Mouse (Mus musculus) activated CD4-positive, CD25-positive, alpha-beta regulatory T cell, adult 4 months (primary cell): ENCODE results near the gene Pls3. TPM values are rescaled to one million over a fixed set of nuclear protein-coding genes. Genes with fewer than 3 reads are reported as not detected.
A peak's percentile ranks its signal among the peaks of the same experiment; 100 is the strongest.
"Not testable (repeated sequence)": the region's sequence is repeated elsewhere in the genome, so short reads cannot be mapped to it uniquely, and the experiment has no call there.

ENCODE experiments used
- ATAC-seq: one replicate; pipeline ENCODE4 v1.8.0; 2017
- polyA plus RNA-seq, 2 experiments: library from polyadenylated mRNA; unstranded; fragments of 100-300 nt; shearing (Covaris generic); gene quantifications; one replicate each; pipeline ENCODE4 v1.2.1; 2017

Gene Pls3
- polyA plus RNA-seq, 2 experiments from 2014 or later, result 1.6 to 3.3 TPM

DNA sequence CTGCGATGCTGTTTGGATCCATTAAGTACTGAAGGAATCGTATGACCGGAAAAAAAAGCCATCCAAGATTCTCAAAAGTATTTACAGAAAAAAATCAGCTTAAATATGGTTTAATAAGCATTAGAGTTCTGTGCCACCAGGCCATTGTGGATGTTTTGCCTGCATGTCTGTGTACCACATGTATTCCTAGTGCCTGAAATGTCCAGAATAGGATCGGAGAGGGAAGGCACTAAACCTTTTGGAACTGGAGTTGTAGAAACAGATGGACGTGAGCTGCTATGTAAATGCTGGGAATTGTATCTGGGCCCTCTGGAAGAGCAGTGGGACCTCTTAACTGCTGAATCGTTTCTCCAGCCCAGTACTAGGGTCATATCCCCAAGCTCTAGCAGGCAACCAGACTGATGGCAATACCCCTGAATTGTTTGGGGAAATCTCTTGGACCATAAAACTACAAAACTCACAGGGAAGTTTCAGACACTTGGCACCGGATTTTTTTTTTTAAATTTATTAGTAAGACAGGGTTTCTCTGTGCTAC is 110.1 kb downstream of the Pls3 start:
- peak; percentile 15 for ATAC-seq

DNA sequence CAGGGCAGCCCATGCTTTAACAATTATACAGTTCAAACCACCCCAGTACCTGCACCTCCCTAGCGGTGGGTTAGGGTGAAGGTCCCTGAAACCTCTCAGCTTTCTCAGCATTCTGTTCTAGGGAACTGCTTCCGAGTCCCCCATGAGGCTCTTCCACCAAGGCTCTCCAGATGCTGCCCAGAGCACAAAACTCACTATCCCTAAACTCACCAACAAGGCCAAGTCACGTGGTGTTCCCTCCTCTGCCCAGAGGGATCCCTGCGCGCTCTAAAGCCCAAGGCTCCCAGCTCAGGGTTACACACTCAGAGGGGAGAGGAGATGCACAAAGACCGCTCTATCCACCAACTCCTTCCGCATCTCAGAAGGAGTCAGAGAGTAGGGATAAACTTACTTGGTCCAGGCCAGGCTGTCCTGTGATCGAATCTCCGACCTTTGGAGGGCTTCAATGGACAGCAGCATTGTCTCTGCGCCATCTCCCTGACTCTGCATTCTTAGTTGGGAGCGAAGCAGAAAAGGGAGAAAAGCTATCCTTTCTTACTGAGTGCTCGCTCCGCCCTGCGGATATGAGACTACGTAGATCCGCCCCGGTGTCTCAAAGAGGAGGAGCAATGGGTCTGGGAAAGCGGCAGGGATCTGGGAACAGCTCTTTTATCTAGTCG is 110.7 kb downstream of the Pls3 start:
- peak; percentile 74 for ATAC-seq

DNA sequence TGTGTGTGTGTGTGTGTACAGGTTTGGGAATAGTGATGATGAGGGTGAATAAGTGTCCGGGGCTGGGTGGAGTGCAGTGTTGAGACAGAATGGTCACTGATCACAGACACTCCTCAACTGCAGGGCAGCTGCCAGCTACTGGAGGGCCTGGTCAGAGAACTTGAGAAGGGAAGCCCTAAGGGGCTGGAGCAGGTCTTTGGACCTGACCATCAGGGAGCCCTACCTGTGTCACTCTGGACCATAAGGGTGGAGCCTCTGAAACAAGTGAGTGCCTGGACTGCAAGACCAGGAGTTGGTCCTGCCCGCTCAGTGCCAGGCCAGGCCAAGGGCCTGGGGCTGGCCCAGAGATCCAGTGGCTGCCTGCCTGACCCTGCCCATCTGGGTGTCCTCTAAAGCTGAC is 115.5 kb downstream of the Pls3 start:
- not testable (repeated sequence) for ATAC-seq

DNA sequence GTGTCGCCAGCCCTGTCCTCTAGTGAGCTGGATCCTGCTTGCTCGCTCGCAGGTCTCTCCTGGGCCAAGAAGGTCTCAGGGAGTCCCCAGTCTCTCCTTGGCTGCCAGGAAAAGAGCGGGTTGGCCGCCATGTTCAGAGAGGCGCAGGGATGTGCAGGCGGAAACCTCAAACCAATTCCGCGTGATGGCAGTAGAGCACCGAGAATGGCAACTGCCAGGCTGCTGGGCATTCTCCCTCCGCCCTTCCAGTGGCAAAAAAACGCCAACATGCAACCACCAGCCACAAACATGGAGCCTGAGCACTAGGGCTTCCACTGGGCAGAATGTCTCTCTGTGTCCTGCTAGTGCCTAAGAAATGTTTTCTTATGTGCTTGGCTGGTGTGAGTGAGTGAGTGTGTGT is 115.9 kb downstream of the Pls3 start:
- ATAC-seq, result not testable (repeated sequence)

DNA sequence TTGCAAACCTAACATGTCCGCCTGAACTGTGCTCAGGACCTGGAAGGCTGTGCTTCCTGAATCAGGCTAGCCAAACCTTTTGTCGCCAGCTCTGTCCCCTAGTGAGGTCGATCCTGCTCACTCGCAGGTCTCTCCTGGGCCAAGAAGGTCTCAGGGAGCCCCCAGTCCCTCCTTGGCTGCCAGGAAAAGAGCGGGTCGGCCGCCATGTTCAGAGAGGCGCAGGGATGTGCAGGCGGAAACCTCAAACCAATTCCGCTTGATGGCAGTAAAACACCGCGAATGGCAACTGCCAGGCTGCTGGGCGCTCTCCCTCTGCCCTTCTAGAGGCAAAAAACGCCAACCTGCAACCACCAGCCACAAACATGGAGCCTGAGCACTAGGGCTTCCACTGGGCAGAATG is 117.0 kb downstream of the Pls3 start:
- ATAC-seq, result not testable (repeated sequence)

DNA sequence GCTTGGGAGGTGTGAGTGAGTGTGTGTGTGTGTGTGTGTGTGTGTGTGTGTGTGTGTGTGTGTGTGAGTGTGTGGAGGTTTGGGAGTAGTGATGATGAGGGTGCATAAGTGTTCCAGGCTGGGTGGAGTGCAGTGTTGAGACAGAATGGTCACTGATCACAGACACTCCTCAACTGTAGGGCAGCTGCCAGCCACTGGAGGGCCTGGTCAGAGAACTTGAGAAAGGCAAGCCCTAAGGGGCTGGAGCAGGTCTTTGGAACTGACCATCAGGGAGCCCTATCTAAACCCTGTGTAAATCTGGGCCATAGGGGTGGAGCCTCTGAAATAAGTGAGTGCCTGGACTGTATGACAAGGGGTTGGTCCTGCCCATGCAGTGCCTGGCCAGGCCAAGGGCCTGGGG is 120.5 kb downstream of the Pls3 start:
- ATAC-seq, result not testable (repeated sequence)

DNA sequence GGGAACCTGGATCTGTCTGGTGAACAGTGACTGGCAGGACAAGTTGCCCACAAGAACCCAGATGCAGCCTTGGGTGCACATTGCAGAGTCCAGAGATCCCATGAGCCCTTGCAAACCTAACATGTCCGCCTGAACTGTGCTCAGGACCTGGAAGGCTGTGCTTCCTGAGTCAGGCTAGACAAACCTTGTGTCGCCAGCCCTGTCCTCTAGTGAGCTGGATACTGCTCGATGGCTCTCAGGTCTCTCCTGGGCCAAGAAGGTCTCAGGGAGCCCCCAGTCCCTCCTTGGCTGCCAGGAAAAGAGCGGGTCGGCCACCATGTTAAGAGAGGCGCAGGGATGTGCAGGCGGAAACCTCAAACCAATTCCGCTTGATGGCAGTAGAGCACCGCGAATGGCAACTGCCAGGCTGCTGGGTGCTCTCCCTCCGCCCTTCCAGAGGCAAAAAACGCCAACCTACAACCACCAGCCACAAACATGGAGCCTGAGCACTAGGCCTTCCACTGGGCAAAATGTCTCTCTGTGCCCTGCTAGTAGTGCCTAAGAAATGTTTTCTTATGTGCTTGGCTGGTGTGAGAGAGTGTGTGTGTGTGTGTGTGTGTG is 124.8 kb downstream of the Pls3 start:
- ATAC-seq, result not testable (repeated sequence)

DNA sequence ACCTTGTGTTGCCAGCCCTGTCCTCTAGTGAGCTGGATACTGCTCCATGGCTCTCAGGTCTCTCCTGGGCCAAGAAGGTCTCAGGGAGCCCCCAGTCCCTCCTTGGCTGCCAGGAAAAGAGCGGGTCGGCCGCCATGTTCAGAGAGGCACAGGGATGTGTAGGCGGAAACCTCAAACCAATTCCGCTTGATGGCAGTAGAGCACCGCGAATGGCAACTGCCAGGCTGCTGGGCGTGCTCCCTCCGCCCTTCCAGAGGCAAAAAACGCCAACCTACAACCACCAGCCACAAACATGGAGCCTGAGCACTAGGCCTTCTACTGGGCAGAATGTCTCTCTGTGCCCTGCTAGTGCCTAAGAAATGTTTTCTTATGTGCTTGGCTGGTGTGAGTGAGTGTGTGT is 125.7 kb downstream of the Pls3 start:
- not testable (repeated sequence) for ATAC-seq

DNA sequence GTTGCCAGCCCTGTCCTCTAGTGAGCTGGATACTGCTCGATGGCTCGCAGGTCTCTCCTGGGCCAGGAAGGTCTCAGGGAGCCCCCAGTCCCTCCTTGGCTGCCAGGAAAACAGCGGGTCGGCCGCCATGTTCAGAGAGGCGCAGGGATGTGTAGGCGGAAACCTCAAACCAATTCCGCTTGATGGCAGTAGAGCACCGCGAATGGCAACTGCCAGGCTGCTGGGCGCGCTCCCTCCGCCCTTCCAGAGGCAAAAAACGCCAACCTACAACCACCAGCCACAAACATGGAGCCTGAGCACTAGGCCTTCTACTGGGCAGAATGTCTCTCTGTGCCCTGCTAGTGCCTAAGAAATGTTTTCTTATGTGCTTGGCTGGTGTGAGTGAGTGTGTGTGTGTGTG is 130.5 kb downstream of the Pls3 start:
- ATAC-seq, result not testable (repeated sequence)

DNA sequence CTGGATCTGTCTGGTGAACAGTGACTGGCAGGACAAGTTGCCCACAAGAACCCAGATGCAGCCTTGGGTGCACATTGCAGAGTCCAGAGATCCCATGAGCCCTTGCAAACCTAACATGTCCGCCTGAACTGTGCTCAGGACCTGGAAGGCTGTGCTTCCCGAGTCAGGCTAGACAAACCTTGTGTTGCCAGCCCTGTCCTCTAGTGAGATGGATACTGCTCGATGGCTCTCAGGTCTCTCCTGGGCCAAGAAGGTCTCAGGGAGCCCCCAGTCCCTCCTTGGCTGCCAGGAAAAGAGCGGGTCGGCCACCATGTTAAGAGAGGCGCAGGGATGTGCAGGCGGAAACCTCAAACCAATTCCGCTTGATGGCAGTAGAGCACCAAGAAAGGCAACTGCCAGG is 135.5 kb downstream of the Pls3 start:
- ATAC-seq, result not testable (repeated sequence)
